Mouse (Mus musculus) myocyte (in vitro differentiated cells): ENCODE results near the gene Gstt4. TPM values are rescaled to one million over a fixed set of nuclear protein-coding genes. Genes with fewer than 3 reads are reported as not detected.

ENCODE experiments used
- H3K27me3 ChIP-seq: one replicate; pipeline ENCODE4 v1.6.1; 2011; ENCODE audit not compliant: control insufficient read depth, insufficient read depth, insufficient read length
- H3K36me3 ChIP-seq: one replicate; pipeline ENCODE4 v1.6.1; 2011; ENCODE audit not compliant: control insufficient read depth, insufficient read depth
- H3K4me2 ChIP-seq: one replicate; pipeline ENCODE4 v1.6.1; 2011; ENCODE audit warnings: low read depth, control low read depth
- H3K4me3 ChIP-seq: one replicate; pipeline ENCODE4 v1.5.1; 2011; ENCODE audit warnings: mild to moderate bottlenecking, control low read depth, moderate library complexity
- H3K79me2 ChIP-seq: one replicate; pipeline ENCODE4 v1.6.1; 2011; ENCODE audit not compliant: control insufficient read depth, insufficient read depth
- H3ac ChIP-seq: one replicate; pipeline ENCODE4 v1.6.1; 2011; ENCODE audit not compliant: control insufficient read depth, insufficient read length
- CEBPB ChIP-seq: IDR thresholded peaks from 2 replicates; pipeline ENCODE4 v1.6.1; 2011; ENCODE audit warnings: mild to moderate bottlenecking, moderate library complexity; ENCODE audit not compliant: poor library complexity, insufficient read depth, severe bottlenecking
- E2F4 ChIP-seq: IDR thresholded peaks from one replicate; pipeline ENCODE4 v1.6.1; 2011; ENCODE audit warnings: mild to moderate bottlenecking, control low read depth, moderate library complexity; ENCODE audit not compliant: insufficient read depth
- MAX ChIP-seq: IDR thresholded peaks from one replicate; pipeline ENCODE4 v1.6.1; 2011; ENCODE audit warnings: low read depth, mild to moderate bottlenecking, control low read depth
- MYOD1 ChIP-seq, 3 experiments: IDR thresholded peaks; one replicate each; pipeline ENCODE4 v1.6.1; 2011; ENCODE audit warnings: control low read depth in 2 of 3, low read depth in 2 of 3, mild to moderate bottlenecking in 2 of 3, moderate library complexity in 1 of 3; ENCODE audit not compliant: insufficient read length in 2 of 3, control insufficient read depth in 1 of 3
- MYOG ChIP-seq, 3 experiments: IDR thresholded peaks; one replicate each; pipeline ENCODE4 v1.6.1; 2011; ENCODE audit warnings: control low read depth in 2 of 3, low read depth in 2 of 3, mild to moderate bottlenecking in 2 of 3; ENCODE audit not compliant: insufficient read length in 2 of 3, control insufficient read depth in 1 of 3, insufficient read depth in 1 of 3
- POLR2A ChIP-seq: IDR thresholded peaks from one replicate; pipeline ENCODE4 v1.6.1; 2011; ENCODE audit warnings: low read depth, mild to moderate bottlenecking, control low read depth, moderate library complexity; ENCODE audit not compliant: insufficient read length
- POLR2AphosphoS2 ChIP-seq: IDR thresholded peaks from one replicate; pipeline ENCODE4 v1.6.1; 2011; ENCODE audit warnings: low read depth, control low read depth; ENCODE audit not compliant: insufficient read length
- REST ChIP-seq: IDR thresholded peaks from one replicate; pipeline ENCODE4 v1.6.1; 2011; ENCODE audit warnings: mild to moderate bottlenecking, control low read depth, moderate library complexity; ENCODE audit not compliant: insufficient read depth, insufficient read length
- SRF ChIP-seq: IDR thresholded peaks from one replicate; pipeline ENCODE4 v1.6.1; 2011; ENCODE audit warnings: low read depth; ENCODE audit not compliant: control insufficient read depth, insufficient read length
- TCF12 ChIP-seq: IDR thresholded peaks from one replicate; pipeline ENCODE4 v1.6.1; 2011; ENCODE audit warnings: mild to moderate bottlenecking, control low read depth; ENCODE audit not compliant: poor library complexity, insufficient read depth, severe bottlenecking
- TCF3 ChIP-seq: IDR thresholded peaks from one replicate; pipeline ENCODE4 v1.6.1; 2011; ENCODE audit warnings: low read depth, control low read depth; ENCODE audit not compliant: insufficient read length
- USF1 ChIP-seq: IDR thresholded peaks from one replicate; pipeline ENCODE4 v1.6.1; 2011; ENCODE audit warnings: low read depth, mild to moderate bottlenecking, control low read depth, moderate library complexity
- polyA plus RNA-seq: library from polyadenylated mRNA; unstranded; fragments of >200 nt; fragmentation: generic; extraction: Trizol; gene quantifications from one replicate; pipeline ENCODE4 v1.2.1, GENCODE M21; 2012; ENCODE audit warnings: missing spikeins

Gstt4 gene
- polyA plus RNA-seq, 1 experiment: not detected

- H3K4me3 ChIP-seq: no peak overlapping the region
- H3K27me3 ChIP-seq: no peaks in the 10 kb centered on the region
- no peaks in the 10 kb centered on the region for H3K79me2 ChIP-seq
These were observed 5.5 kb upstream of the Gstt4 start for GRCm38 (mm10) chr10:75827668-75828360.

GRCm38 (mm10) chr10:75824530-75824929 is 2.2 kb upstream of the Gstt4 start:
- no peaks in the 10 kb centered on the region for H3K27me3 ChIP-seq
- H3K4me2 ChIP-seq: no peak overlapping the region
- TF ChIP-seq TCF12 (no peak), MYOG (IDR thresholded peaks at IDR 0.05; ENCODE audit: control insufficient read depth in 1 of 3, insufficient read depth in 1 of 3, insufficient read length in 2 of 3, low read depth in 2 of 3) (no peak), MYOD1 (IDR thresholded peaks at IDR 0.05; ENCODE audit: control insufficient read depth in 1 of 3, insufficient read length in 2 of 3, low read depth in 2 of 3) (no peak), TCF3 (no peak), POLR2AphosphoS2 (no peak), E2F4 (no peak), CEBPB (no peak), REST (no peak), SRF (no peak), MAX (no peak), POLR2A (no peak)
- H3ac ChIP-seq: no peak overlapping the region
- H3K4me3 ChIP-seq: no peak overlapping the region
- H3K79me2 ChIP-seq: no peaks in the 10 kb centered on the region
- H3K36me3 ChIP-seq: no peaks in the 10 kb centered on the region

More at GRCm38 (mm10) chr10:75827668-75828360, 5.5 kb upstream of the Gstt4 start:
- H3K36me3 ChIP-seq: no peaks in the 10 kb centered on the region
- H3ac ChIP-seq: no peak overlapping the region
- TF ChIP-seq SRF: no peak
- TF ChIP-seq USF1: no peak
- TF ChIP-seq REST: no peak
- no peak for TF ChIP-seq CEBPB
- no peak for TF ChIP-seq MYOG (IDR thresholded peaks at IDR 0.05; ENCODE audit: control insufficient read depth in 1 of 3, insufficient read depth in 1 of 3, insufficient read length in 2 of 3, low read depth in 2 of 3)
- no peak for TF ChIP-seq MAX
- TF ChIP-seq TCF12: no peak
- TF ChIP-seq E2F4: no peak
- no peak for TF ChIP-seq MYOD1 (IDR thresholded peaks at IDR 0.05; ENCODE audit: control insufficient read depth in 1 of 3, insufficient read length in 2 of 3, low read depth in 2 of 3)
- TF ChIP-seq POLR2AphosphoS2: no peak
- no peak for TF ChIP-seq POLR2A
- TF ChIP-seq TCF3: no peak
- no peak overlapping the region for H3K4me2 ChIP-seq

DNA sequence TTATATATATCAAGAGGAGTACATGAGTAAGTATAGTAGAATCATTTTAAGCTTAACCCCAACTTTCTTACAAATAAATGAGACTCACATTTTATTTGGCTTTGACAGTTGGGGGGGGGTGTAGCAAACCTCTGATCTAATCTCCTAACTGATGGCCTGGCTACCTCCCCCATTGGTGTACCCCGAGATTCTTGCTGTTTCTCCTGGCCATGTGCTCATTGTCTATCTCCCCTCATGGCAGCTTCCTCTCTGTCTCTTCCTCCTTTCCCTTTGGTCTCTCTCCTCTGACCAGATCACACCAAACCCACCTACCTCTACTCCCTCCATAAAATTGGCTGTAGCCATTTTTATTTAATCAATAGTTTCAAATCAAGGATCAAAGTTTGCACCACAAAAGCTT is 1.4 kb upstream of the Gstt4 start:
- Histone ChIP-seq H3K36me3 (no peaks in the 10 kb centered on the region), H3K4me2 (no peak overlapping the region), H3K4me3 (no peak overlapping the region), H3K79me2 (no peaks in the 10 kb centered on the region), H3ac (no peak overlapping the region), H3K27me3 (no peaks in the 10 kb centered on the region)
- TF ChIP-seq MAX (no peak), CEBPB (no peak), POLR2AphosphoS2 (no peak), TCF12 (no peak), E2F4 (no peak), TCF3 (no peak), SRF (no peak), MYOD1 (IDR thresholded peaks at IDR 0.05; ENCODE audit: control insufficient read depth in 1 of 3, insufficient read length in 2 of 3, low read depth in 2 of 3) (no peak), REST (no peak), MYOG (IDR thresholded peaks at IDR 0.05; ENCODE audit: control insufficient read depth in 1 of 3, insufficient read depth in 1 of 3, insufficient read length in 2 of 3, low read depth in 2 of 3) (no peak), POLR2A (no peak), USF1 (no peak)

DNA sequence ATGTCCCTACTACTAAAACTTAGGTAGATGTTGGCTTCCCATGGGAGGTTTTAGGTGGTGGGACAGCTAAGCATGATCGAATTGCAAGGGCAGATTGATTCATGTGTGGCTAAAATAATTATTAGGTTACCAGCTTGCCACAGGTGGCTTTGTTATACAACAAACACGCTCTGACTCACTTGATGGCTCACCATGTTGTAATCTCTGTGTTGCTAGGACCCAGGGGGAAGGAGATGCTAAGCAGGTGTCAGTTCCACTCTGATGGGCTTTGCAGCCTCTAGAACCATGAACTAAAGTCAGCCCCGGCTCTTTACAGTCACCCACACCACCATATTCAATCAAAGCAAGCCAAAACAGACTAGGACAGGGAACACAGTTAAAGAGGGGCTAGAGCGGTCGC is 2.5 kb downstream of the Gstt4 start:
- H3K4me2 ChIP-seq: no peak overlapping the region
- no peak overlapping the region for H3ac ChIP-seq
- no peak overlapping the region for H3K4me3 ChIP-seq
- H3K36me3 ChIP-seq: no peaks in the 10 kb centered on the region
- H3K27me3 ChIP-seq: no peaks in the 10 kb centered on the region
- TF ChIP-seq TCF12 (no peak), USF1 (no peak), MYOD1 (IDR thresholded peaks at IDR 0.05; ENCODE audit: control insufficient read depth in 1 of 3, insufficient read length in 2 of 3, low read depth in 2 of 3) (no peak), POLR2AphosphoS2 (no peak), REST (no peak), MYOG (IDR thresholded peaks at IDR 0.05; ENCODE audit: control insufficient read depth in 1 of 3, insufficient read depth in 1 of 3, insufficient read length in 2 of 3, low read depth in 2 of 3) (no peak), TCF3 (no peak), POLR2A (no peak), CEBPB (no peak), MAX (no peak), E2F4 (no peak), SRF (no peak)
- no peaks in the 10 kb centered on the region for H3K79me2 ChIP-seq
